Mouse (Mus musculus): ENCODE results near the gene Jph4.
A peak's percentile ranks its signal among the peaks of the same experiment; 100 is the strongest.

Gene Jph4

GRCm38 (mm10) chr14:55116425-55117200, at the start of gene Jph4:
TSS of gene Jph4 (minus strand) at chr14:55116935.
- no peak for DNase-seq (ENCODE audit: low spot score)

GRCm38 (mm10) chr14:55164172-55164806, 47.6 kb upstream of the Jph4 start:
- DNase-seq (ENCODE audit: low spot score) = no peak

- no peak for DNase-seq (ENCODE audit: low spot score)
Measured at GRCm38 (mm10) chr14:55162168-55162567, 45.4 kb upstream of the Jph4 start.

- DNase-seq (ENCODE audit: low spot score) = peak; percentile 89
Measured at GRCm38 (mm10) chr14:55161098-55161634, 44.4 kb upstream of the Jph4 start.

- DNase-seq (ENCODE audit: low spot score) = no peak
Measured at GRCm38 (mm10) chr14:55160251-55161071, 43.7 kb upstream of the Jph4 start.

- no peak for DNase-seq (ENCODE audit: low spot score)
Measured at GRCm38 (mm10) chr14:55157322-55158065, 40.8 kb upstream of the Jph4 start.

GRCm38 (mm10) chr14:55152951-55153481, 36.3 kb upstream of the Jph4 start:
- no peak for DNase-seq (ENCODE audit: low spot score)

- no peak for DNase-seq (ENCODE audit: low spot score)
Measured at GRCm38 (mm10) chr14:55152174-55152573, 35.4 kb upstream of the Jph4 start.

GRCm38 (mm10) chr14:55150985-55151384, 34.2 kb upstream of the Jph4 start:
- no peak for DNase-seq (ENCODE audit: low spot score)

- no peak for DNase-seq (ENCODE audit: low spot score)
Measured at GRCm38 (mm10) chr14:55149041-55149440, 32.3 kb upstream of the Jph4 start.

GRCm38 (mm10) chr14:55148363-55148915, 31.7 kb upstream of the Jph4 start:
- DNase-seq (ENCODE audit: low spot score) = peak; percentile 85

GRCm38 (mm10) chr14:55146829-55147401, 30.2 kb upstream of the Jph4 start:
- no peak for DNase-seq (ENCODE audit: low spot score)

GRCm38 (mm10) chr14:55146324-55146723, 29.6 kb upstream of the Jph4 start:
- DNase-seq (ENCODE audit: low spot score) = no peak

- DNase-seq (ENCODE audit: low spot score) = no peak
Measured at GRCm38 (mm10) chr14:55139313-55139712, 22.6 kb upstream of the Jph4 start.

- DNase-seq (ENCODE audit: low spot score) = peak; percentile 86
Measured at GRCm38 (mm10) chr14:55135676-55136075, 18.9 kb upstream of the Jph4 start.

- DNase-seq (ENCODE audit: low spot score) = no peak
Measured at GRCm38 (mm10) chr14:55126521-55126920, 9.8 kb upstream of the Jph4 start.

GRCm38 (mm10) chr14:55125711-55126110, 9.0 kb upstream of the Jph4 start:
- DNase-seq (ENCODE audit: low spot score) = no peak

- no peak for DNase-seq (ENCODE audit: low spot score)
Measured at GRCm38 (mm10) chr14:55122359-55122758, 5.6 kb upstream of the Jph4 start.

- peak; percentile 92 for DNase-seq (ENCODE audit: low spot score)
Measured at GRCm38 (mm10) chr14:55121947-55122346, 5.2 kb upstream of the Jph4 start.

GRCm38 (mm10) chr14:55119421-55120134, 2.8 kb upstream of the Jph4 start:
- DNase-seq (ENCODE audit: low spot score) = no peak

Data from retina, embryonic 14.5 days (tissue).